Mouse (Mus musculus): Measurements from ENCODE around the gene Tec.

Tec gene

DNA sequence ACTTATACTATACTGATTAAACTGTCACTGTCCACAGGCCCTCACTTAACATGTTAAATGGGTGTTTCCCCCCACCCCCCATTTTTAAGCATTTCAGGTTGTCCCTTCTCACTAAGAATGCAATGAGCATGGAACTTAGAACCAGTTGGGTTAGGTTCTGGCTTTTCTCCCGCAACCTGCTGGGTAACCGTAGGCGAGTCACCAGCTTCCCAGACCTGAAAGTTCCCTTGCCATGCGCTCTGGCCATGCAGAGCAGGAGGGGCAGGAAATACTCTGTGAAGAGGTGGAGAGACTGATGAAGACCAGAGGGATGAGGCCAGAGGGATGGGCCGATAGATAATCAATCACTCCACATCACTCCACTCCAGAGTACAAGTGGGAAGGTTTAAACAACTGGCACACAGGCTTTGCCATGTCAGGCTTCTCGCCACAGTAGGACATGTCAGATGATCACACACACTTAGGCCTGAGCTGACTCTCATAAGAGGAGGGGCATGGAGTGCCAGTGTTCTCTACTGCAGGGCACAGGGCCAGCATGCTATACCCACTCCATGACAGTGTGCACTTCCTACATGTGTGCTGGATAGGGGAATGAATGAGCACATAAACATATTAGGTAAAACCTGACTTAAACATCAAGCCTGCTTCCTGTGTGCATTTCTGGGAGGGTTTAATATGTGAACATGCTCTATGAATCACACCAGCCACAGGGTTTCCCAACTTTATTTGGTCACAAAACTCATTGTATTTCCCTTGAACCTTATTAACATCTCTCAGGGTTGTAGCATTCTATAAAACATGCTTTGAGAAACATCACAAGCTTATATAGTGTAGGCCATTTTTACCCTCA is 13.9 kb downstream of the Tec start:
- DNase-seq (ENCODE audit: low read depth, low spot score) = no peak

DNA sequence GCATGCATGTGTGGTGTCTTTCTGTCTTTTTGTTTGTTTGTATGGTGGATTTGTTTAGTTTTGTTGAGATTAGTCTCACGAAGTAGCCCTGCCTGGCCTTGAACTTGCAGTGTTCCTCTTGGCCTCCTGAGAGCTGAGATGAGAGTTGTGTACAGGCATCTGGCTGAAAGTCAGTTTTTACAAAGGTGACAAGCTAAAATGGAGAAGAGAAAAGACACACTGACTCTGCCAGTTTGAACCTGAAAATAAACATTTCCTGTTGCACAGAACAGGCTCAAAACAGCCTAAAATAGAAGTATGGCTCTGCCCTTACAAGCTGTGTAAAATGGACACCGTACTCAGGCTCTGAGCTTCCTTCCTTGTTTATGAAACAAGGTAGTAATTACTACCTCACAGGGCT is 14.9 kb downstream of the Tec start:
- no peak for DNase-seq (ENCODE audit: low read depth, low spot score)

DNA sequence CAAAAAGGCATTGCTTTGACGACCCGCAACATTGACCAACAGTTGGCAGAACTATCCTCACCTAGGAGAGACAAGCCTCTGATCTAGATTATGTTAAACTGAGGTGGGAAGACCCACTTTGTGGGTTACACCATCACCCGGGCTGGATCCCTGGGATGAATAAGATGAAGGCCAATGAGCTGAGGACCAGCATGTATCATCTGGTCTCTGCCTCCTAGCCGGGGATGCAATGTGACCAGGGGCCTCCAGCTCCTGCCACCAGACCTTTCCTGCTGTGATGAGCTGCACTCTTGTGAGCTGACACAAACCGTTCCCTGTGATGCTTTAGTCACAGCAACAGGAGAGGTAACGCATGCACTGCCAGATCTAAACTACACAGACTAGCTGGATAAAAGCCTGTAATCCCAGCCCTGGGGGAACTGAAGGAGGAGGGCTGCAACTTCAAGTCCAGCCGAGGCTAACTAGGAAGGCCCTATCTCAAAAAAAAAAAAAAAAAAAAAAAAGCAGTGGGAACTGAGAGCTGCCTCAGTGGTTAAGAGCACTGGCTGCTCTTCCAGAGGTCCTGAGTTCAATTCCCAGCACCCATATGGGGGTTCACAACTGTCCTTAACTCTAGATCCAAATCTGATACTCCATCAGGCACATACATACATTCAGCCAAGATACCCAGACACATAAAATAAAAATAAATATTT is 15.8 kb downstream of the Tec start:
- DNase-seq (ENCODE audit: low read depth, low spot score) = no peak

DNA sequence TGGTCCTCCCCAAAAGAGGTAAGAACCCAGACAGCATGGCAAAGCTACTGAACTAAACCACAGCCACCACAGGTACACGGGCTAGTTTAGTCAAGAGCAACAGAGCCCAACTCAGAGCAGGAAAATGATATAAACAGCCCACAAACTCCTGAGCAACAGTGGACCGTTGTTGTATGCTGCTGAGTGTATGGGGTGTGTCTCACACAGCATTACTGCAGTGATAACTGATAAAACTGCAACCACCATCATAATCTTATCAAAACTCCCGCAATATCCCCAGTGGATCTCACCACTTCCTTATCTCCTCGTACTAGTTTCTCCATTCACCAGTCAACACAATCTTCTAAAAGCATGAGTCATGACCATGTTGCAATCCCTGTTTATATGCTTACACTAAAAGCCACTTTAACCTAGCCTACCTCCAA is 16.6 kb downstream of the Tec start:
- no peak for DNase-seq (ENCODE audit: low read depth, low spot score)

DNA sequence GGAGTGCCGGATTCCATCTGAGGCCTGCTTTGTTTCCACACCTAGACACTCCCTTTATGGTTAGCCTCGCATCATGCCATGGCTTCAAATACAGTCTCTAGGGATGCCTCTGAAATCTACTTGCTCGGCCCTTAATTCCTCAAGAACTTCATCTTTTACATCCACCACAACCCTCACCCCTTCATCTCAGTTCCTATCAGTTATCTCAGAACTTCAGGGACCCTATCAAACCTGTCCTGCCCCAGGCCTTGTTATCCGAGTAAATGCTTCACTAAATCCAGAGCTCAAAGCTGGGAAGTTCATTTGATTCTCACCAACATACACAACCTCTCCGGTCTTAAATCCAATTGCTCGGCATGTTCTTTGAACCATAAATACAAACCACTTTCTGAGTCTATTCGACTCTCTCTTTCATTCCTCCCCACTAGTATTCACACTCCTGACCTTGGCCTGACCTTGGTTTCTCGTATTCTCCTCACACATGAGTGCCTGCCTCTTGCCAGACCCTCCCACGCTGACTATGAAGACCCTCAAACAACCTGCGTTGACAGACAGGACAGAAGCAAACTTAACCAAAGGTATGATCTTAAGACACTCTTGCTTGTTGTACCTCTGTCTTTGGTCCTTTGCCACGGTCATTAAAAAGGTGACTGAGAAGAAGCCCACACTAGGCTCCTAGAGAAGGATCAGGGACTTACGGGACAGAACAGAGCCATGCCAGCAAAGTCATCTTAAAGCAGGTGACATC is 17.2 kb downstream of the Tec start:
- no peak for DNase-seq (ENCODE audit: low read depth, low spot score)

DNA sequence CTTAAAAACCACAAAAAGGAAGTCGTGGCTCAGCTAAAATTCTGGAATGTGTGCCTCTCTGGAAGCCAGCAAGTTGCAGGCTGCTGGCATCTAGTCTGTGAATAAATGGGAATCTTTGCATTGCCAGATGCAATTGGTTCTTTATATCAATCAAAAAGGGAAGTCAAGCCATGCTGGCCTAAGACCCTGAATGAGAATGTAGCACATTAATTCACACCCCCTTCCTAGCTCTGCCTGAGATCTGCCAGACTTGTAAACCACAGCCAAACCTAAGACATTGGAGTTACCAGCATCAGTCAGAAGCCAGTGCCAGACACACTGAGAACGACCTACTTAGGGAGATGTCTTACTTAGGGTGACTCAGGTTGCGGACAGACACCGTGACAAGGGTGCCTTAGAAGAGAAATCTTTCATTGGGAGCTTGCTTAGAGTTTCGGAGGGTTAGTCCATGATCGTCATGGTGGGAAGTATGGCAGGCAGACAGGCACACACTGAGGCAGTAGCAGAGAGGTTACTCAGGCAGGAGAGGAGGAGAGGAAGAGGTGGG is 19.3 kb downstream of the Tec start:
- DNase-seq (ENCODE audit: low read depth, low spot score) = no peak

DNA sequence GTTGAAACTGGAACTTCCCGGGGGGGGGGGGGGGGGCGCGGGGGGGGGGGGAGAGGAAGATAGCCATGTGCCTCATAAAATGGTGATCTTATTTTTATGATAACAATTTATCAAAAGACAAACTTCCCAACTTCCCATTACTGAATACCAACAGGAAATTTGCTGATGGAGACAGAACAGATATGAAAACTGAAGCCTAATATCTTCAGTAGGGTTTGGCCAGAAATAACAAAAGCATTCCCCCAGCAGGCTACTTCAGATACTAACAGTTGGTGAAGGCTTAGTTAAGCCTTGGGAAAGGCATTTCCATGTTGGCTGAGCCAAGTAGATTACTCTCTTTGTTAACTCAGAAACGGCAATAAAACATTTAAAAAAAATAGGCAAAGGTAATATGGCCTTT is 21.6 kb downstream of the Tec start:
- DNase-seq (ENCODE audit: low read depth, low spot score) = no peak

DNA sequence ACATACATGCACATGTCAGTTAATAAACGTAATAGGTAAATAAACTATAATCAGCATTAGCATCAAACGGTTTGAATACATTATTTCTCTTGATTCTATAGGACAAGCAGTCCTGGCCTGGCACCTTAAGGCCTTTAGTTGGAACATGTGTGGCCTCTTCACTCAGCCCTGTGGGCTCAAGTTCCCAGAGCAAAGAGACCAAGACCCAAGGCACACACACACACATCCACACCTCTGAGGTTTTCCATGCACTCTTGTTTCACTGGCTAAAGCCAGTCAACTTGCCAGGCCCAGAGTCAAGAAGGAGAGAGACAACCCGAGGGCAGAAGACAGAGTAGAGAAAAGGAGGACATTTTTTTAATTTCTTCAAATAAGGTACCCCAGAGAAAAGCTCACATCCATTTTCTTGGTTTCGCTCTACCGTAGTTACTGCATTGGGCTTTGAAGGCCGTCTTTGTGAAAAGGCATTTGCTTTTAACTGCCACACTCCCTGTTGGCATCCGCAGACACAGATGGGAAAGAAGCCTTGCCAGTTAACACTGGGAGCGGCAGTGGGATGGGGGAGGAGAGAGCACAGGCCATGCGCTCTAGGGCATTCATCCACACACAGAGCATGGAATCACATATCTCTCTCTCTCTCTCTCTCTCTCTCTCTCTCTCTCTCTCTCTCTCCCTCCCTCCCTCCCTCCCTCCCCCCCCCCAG is 22.2 kb downstream of the Tec start:
- no peak for DNase-seq (ENCODE audit: low read depth, low spot score)

DNA sequence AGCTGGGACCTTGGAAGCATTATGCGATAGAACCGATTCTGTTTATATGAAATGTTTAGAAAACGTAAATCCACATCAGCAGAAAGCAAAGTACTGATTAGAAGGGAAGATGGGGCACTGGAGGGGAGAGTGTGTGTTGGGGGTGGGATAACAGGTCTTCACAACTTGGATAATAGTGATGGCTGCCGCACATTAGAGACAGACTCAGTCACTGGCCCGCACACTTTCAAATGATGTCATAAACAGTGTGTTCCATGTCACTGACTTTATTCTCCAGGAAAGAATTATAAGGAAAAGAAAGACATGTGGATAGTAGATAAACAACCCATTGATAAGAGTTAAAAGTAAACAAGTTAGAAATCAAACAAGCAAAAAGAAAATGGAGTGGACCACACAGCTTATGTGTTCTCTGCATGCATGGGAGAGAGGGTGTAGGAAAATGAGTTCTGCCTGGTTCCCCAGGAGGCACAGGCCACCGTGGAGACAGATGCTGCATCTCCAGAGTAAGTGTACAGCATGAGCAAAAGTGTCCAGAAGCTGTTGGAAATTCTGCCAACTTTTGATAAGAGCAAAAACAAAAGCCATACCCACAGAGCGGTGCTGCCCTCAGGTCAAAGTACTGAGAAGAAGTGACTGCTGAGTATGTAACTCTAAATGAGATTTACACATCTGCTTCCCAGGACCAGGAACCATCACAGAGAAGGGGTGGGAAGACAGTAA is 23.3 kb downstream of the Tec start:
- DNase-seq (ENCODE audit: low read depth, low spot score) = no peak

DNA sequence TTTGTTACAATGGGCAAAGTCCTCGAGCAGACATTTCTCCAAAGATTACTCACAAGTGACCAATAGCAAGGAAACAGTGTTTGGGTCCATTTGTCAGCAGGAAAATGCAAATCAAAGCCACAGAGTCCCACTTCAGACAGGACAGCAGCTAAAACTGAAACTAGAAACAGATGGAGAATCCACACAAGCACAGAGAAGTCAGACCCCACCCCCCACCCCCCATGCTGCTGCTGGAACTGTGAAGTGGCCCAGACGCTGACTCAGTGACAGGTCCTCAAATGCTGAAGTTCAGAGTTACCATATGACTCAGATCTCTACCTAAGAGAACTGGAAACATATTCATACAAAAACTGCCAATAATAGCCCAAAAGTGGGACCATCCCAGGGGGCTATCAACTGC is 24.0 kb downstream of the Tec start:
- no peak for DNase-seq (ENCODE audit: low read depth, low spot score)

DNA sequence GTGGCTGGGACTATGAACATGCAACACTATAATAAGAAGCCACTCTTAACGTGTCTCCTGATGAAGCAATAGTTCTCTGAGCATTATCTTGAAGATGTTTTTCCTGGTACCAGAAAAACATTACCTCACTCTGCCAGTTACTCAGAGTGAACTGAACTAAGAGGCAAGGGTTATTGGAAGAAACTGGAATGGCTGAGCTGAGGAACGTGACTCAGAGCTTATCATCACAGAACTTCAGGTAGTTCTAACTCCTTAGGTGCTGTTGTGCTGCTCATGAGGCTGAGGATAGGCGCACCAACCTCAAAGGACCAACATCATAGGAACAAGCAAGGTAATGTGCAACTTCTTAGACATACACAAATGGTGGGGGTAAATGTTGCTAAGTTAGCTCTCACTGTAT is 28.6 kb downstream of the Tec start:
- DNase-seq (ENCODE audit: low read depth, low spot score) = no peak

DNA sequence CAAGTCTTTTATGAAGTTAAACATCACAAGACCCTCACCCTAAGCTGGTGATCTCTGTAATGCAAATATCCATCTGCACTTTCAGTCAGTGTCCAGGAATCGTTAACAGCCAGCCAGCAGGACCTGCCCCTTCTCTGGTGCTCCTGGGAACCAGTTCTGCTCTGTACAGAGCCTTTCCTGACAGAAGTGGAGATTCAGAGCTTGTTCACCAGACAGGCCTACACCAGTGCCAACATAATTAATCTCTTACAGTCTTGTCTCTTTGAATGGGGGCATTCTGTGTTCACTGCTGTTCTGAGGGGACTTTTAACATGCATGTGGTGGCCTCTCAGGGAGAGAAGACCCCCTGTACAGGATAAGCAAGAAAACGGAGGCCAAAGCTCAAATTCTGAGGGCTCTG is 29.3 kb downstream of the Tec start:
- DNase-seq (ENCODE audit: low read depth, low spot score) = no peak

DNA sequence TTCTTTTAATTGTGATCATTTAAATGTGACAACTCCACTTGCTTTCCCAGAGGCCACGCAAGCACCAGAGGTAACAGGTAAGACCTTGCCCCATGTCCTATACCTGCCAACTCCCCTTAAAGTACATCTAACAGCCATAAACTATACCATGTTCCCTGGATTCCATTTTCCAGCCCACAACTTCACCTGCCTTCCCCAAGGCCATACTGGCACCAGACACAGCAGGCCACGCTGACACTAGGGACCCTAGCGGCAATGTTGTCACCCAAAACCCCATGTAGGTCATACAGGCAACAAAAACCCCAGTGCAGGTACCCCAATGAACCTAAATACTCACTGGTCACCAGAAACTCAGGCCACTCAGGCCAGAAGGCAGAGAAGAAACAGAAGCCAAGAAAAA is 32.6 kb downstream of the Tec start:
- no peak for DNase-seq (ENCODE audit: low read depth, low spot score)

DNA sequence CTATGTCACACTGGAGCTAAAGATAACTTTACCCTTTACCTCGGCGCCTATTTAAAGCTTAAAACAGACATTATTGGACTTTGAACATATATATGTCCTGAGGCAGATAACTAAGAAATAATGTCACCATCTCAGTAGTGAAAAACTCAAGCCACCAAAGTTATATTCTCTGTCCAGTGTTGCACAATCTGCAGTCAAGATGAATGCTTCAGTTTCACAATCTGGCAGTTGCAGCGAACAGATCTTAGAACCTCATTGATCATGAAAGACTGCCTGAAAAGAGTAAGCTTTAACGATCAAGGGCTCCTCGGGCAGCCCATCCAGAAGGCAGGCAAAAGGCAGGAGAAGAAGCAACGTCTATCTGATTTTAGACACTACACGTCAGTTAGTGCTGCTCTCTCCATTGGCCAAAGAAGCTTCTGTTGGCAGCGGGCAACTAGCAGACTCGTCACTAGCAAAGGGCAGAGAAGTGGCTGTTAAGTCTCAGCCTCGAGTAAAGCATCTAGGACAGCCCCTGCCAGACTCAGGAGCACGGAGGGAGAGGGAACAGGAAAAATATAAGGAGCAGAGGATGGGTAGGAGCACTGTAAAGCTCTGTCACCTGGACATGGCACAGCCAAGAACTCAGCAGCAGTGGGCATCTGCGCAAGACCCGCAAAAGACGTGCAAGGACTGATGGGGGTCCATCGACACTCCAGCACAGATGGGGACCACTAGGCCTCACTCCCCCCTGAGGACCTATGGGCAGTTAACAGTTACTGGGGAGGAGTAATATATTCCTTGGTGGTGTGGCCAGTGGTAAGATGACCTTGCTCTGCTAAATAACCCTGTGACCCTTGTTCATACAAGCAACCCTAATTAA is 35.1 kb downstream of the Tec start:
- DNase-seq (ENCODE audit: low read depth, low spot score) = no peak

DNA sequence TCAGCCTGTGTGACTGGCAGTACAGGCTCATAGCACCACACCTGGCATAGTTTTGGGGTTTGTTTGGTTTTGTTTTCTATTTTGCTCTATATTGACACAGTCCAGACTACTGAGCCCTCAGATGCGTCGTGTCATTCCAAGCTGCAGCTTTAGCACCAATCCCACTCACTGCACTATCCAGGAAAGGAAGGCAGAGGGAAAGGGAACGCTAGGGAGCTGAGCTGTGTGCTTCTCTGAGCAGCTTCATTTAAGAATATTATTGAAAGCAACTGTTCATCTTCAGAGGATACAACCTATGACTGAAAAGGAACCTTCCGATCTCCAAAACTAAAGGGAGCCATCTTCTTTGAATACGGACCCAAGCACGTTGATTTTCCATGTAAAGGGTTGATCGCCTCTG is 36.1 kb downstream of the Tec start:
- DNase-seq (ENCODE audit: low read depth, low spot score) = no peak

DNA sequence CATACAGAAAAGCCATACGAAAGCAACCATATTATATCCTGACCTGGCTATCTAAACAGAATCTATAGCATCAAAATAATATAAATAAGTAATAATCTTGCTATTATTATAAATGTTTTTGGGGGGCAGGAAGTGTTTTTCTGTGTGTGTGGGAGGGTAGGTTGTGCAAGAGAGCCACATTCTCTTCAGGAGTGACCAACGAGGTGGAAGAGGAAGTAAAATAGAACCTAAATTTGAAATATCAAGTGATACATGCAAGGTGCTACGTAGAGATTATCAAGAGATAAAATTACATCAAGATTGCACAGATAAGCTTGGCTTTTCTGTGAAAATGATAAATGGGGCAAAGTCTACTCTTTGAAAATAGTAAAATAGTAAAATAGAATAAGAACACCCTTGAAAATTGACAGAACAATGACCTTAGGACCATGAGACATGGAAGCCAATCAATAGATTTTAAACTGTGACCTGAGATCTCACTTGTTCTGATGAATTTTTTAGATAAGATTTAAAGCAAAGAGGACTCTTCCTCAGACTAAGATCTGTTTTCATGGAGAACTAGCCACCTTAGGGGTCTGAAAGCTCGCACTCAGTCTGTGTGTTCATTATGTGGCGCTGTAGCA is 37.2 kb downstream of the Tec start:
- DNase-seq (ENCODE audit: low read depth, low spot score) = no peak

DNA sequence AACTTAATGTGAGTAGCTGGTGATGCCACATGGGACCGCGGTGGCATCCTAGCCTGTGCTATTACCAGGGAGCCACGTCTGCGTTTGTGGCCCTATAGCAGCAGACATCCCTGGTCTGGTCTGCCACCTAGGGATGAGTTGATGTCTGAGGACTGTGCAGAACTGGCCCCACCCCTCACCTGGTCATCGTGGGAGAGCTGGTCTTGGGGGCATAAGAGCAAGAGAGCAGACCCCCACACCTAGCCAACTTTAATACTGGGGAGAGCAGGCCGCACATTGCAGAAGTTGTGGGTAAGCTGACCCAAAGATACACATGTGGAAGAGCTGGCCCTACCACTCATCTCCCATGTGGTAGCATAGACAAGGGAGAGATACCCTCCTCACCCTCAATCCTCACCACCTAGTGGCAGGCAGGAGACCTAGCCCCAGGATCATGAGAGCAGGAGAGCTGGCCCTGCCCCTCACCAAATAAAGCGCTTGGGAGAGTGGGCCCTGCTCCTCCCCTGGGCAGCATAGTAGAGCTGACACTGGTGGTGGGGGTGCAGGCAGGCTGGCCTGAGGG is 38.7 kb downstream of the Tec start:
- no peak for DNase-seq (ENCODE audit: low read depth, low spot score)

DNA sequence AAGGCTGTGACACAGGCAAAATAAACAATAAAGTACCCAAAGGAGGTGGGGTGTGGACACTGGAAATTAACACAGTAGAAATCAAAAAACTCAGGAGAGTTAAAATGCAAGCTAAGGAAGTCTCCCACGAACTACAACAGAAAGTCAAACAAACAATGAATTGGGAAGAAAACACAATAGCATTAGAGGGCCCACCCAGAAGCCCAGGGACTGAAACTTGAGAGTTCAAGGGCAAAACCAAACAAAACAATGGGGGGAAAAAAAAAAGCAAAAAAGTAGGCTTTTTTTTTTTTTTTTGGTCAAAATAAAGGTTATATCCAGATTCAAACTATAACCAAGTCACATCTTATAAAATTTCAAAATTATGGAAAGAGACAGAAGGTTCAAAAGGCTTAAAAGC is 39.9 kb downstream of the Tec start:
- no peak for DNase-seq (ENCODE audit: low read depth, low spot score)

DNA sequence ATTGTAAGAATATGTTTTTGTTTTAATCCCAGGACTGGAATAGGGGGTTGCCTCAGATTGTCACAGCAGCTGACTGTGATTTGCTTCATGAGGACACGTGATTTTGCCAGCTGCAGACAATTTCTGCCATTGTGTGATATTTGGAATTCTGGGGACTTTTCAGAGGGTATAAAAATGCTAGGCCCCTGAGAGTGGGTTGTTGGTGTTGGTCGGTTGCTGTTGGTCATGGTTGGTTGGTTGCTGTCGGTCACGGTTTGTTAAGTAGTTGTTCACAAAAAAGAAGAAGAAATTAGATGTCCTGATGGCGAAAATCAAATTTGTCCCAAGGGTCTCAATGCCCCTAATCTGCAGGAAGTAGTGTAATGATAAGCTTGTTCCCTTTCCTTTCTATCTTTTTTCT is 40.8 kb downstream of the Tec start:
- no peak for DNase-seq (ENCODE audit: low read depth, low spot score)
